Mouse (Mus musculus) kidney, adult 2 months (tissue): Measurements from ENCODE around the gene Tenm3. TPM values are rescaled to one million over a fixed set of nuclear protein-coding genes. Genes with fewer than 3 reads are reported as not detected.

ENCODE experiments used
- DNase-seq: peaks from one replicate; pipeline ENCODE4 v3.0.0; 2021
- H3K27ac ChIP-seq: fragments of 200-500 bp; 2 replicates; pipeline ENCODE4 v1.5.1; 2012; ENCODE audit warnings: low read depth, low read length, control low read depth, inconsistent platforms; ENCODE audit not compliant: insufficient read depth
- H3K27me3 ChIP-seq: fragments of 200-500 bp; replicated peaks from 2 replicates; pipeline ENCODE4 v1.6.1; 2012; ENCODE audit warnings: mild to moderate bottlenecking, moderate library complexity, low read length, inconsistent platforms; ENCODE audit not compliant: control insufficient read depth, insufficient read depth
- H3K36me3 ChIP-seq: fragments of 200-500 bp; 2 replicates; pipeline ENCODE4 v1.6.1; 2012; ENCODE audit warnings: mild to moderate bottlenecking, moderate library complexity, low read length, inconsistent platforms; ENCODE audit not compliant: control insufficient read depth, insufficient read depth
- H3K4me1 ChIP-seq: fragments of 200-500 bp; 2 replicates; pipeline ENCODE4 v1.6.1; 2011; ENCODE audit warnings: low read length; ENCODE audit not compliant: control insufficient read depth, insufficient read depth
- H3K4me3 ChIP-seq: fragments of 200-500 bp; 2 replicates; pipeline ENCODE4 v1.5.1; 2011; ENCODE audit warnings: mild to moderate bottlenecking, low read depth, low read length, control low read depth; ENCODE audit not compliant: insufficient read depth
- CTCF ChIP-seq: fragments of 200-500 bp; conservative IDR thresholded peaks from 2 replicates; pipeline ENCODE4 v1.5.1; 2011; ENCODE audit warnings: low read depth, mild to moderate bottlenecking, control low read depth, low read length, moderate library complexity, mixed read lengths; ENCODE audit not compliant: insufficient read depth, insufficient read length
- POLR2A ChIP-seq: fragments of 200-500 bp; IDR thresholded peaks from one replicate; pipeline ENCODE4 v1.6.1; 2011; ENCODE audit warnings: low read depth, low read length, control low read depth
- WGBS: fragments of 180-500 bp; shearing (Covaris S2); methylation state at CpG from one replicate; pipeline ENCODE4 v1.1.7; 2018; 5-methylcytosine and 5-hydroxymethylcytosine counted together
- polyA plus RNA-seq: library from polyadenylated mRNA; depleted of rRNA; stranded (reverse); fragments of >200 nt; gene quantifications from 2 replicates; pipeline ENCODE4 v1.2.3, GENCODE M21; 2012

Gene Tenm3
- polyA plus RNA-seq, 1 experiment, result 2.0 TPM

DNA sequence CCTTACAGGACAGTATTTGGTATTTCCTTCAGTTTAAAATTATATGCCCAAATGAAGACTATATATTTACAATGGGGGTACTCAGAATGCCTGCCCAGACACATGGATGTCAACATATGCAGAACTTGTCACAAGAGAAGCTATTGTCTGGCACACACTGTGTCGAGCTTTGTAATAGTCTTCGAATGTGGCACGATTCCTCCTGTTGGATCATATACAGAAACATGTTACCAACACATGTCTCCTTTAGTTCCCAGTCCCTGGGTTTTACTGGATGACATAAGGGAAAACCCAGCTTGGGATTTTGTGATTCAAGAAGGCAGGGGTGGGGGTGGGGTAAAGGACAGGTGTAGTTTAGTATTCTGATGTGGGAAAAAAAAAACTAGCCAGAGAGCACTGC is 524.1 kb downstream of the Tenm3 start:
- WGBS, result 96% methylated on average over 3 of the region's 3 CpGs
- H3K4me1 ChIP-seq, result no peaks in the 10 kb centered on the region
- H3K4me3 ChIP-seq, result no peak overlapping the region
- no peaks in the 10 kb centered on the region for H3K36me3 ChIP-seq
- H3K27ac ChIP-seq, result no peak overlapping the region
- TF ChIP-seq CTCF (no peak), POLR2A (no peak)
- no peak for DNase-seq
- H3K27me3 ChIP-seq, result no peaks in the 10 kb centered on the region

GRCm38 (mm10) chr8:48317498-48317897 is 526.3 kb downstream of the Tenm3 start:
- TF ChIP-seq CTCF (no peak), POLR2A (no peak)
- Histone ChIP-seq H3K4me3 (no peak overlapping the region), H3K27me3 (no peaks in the 10 kb centered on the region), H3K4me1 (no peaks in the 10 kb centered on the region), H3K27ac (no peak overlapping the region), H3K36me3 (no peaks in the 10 kb centered on the region)
- WGBS, result 89% methylated on average over 10 of the region's 10 CpGs
- no peak for DNase-seq

DNA sequence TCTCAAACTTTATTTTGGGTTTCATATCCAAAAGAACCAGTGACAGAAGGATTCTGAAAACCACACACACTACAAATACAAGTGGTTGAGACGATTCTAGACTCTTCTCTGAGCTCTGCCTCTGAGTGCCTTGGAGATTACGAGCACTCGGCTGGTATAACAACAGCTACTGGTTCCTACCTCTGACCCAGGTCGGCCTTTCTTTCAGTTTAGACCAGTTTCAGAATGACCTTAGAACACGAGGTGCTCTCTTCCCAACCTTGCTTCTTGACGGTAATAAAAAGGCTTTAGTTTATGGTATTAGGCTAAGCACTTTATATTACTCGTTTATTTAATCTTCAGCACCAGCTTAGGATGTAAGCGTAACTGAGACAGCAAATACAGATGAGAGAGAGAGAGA is 528.1 kb downstream of the Tenm3 start:
- H3K36me3 ChIP-seq, result no peaks in the 10 kb centered on the region
- TF ChIP-seq CTCF, result no peak
- TF ChIP-seq POLR2A, result no peak
- no peak overlapping the region for H3K4me3 ChIP-seq
- no peak overlapping the region for H3K27ac ChIP-seq
- DNase-seq, result no peak
- H3K4me1 ChIP-seq, result no peaks in the 10 kb centered on the region
- WGBS, result 78% methylated on average over 8 of the region's 8 CpGs
- H3K27me3 ChIP-seq, result no peaks in the 10 kb centered on the region

DNA sequence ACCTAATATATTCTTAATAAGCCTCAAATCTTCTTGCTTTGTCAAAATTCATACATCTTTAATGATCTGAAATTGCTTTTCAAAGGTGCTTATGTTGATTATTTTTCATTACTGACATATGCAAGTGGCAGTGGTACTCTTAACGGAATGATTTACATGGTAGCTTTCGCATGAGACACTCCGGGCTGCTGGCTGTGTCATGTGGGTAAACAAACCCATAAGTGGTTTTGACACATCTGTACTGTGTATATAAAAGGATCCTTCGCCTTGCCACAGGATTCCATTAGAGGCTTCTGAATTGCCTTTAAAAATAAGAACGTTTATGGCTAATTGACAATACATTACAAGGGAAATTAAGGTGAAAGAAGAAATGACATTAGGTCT is 529.8 kb downstream of the Tenm3 start:
- Histone ChIP-seq H3K4me1 (no peaks in the 10 kb centered on the region), H3K4me3 (no peak overlapping the region), H3K27ac (no peak overlapping the region), H3K36me3 (no peaks in the 10 kb centered on the region), H3K27me3 (no peaks in the 10 kb centered on the region)
- WGBS, result 80% methylated on average over 5 of the region's 5 CpGs
- TF ChIP-seq CTCF (no peak), POLR2A (no peak)
- DNase-seq, result no peak

DNA sequence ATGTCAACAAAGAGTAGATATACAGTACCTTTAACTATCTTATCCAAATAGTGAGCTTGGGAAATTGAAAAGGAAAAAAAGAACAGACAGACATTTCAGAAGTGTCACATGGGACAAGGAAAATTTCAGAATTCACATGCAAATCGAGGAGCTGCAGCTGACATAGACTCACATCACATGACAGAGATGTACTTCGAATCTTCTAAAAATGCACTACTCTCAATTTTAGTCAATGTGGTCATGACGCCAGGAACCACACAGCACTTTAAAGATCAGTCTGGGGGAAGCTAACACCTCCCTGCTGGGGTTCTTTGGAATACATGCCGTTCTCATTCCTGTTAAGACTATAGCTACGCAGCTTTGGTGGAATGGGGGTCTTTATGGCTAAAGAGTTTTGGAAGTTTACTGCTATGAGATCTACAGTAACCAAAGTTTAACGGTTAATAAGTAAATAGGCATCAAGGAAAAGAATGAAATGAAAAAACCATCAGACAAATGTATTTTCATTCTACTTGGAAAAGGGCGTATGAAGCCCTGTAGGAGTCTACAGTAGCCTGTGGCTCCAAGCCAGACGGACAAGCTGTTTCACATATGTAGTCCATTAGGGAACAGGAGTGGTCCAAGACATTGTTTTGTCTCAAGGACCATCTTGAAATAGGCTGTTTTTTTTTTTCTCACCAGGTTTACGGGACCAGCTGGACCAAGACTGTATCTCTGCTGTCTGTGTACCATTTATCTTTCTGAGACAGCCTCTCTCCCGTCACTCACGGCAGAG is 530.4 kb downstream of the Tenm3 start:
- DNase-seq, result no peak
- TF ChIP-seq CTCF (no peak), POLR2A (no peak)
- H3K27ac ChIP-seq, result no peak overlapping the region
- WGBS, result 91% methylated on average over 11 of the region's 11 CpGs
- H3K27me3 ChIP-seq, result no peaks in the 10 kb centered on the region
- H3K36me3 ChIP-seq, result no peaks in the 10 kb centered on the region
- no peak overlapping the region for H3K4me3 ChIP-seq
- H3K4me1 ChIP-seq, result no peaks in the 10 kb centered on the region

DNA sequence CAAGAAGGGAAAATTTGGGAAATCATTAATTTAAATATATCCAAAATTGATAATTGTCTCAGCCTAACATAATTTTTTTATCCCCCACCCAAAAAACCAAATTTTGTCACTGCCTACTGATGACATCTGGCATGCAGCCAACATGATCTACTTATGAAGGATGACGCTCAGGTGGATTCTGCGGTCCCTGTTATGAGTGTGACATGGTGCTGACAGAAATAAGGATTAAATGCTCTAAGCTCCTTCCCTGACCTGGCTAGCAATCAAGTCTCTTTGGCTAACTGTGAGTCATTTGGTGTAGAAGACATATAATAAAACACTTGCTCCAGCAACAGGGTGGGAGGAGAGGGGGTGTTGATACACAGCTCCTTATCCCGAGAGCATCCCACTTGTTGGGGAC is 532.0 kb downstream of the Tenm3 start:
- 81% methylated on average over 3 of the region's 3 CpGs for WGBS
- H3K36me3 ChIP-seq, result no peaks in the 10 kb centered on the region
- TF ChIP-seq CTCF (no peak), POLR2A (no peak)

DNA sequence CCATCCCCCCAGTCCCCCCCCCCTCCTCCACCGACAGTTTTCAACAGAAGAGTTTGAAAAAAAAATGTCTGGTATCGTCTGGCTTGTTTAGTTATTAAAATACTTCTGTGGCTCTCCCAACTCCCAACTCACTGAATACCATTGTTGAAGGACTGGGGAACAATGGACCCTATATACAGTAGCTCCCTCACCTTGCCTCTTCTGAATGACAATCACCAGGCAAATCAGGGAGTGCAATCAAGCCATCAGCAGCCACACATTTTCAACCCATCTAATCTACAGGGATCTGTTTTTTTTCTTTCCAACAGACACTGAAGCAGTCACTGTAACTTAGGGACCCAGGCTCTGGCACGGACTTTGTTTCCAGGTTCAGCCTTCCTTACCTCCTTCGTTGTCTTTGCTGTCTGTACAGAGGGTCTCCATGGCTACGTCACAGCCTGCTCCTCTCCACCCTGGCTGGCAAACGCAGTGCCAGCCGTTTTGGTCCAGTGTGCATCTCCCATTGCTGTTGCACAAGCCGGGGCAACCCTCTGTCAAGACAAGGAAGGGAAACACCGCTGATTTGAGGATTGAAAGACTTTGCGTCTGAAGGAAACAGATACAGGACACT is 533.4 kb downstream of the Tenm3 start:
- DNase-seq, result no peak
- H3K36me3 ChIP-seq, result no peaks in the 10 kb centered on the region
- no peaks in the 10 kb centered on the region for H3K27me3 ChIP-seq
- TF ChIP-seq CTCF (no peak), POLR2A (no peak)
- 67% methylated on average over 10 of the region's 10 CpGs for WGBS
- no peak overlapping the region for H3K27ac ChIP-seq
- H3K4me1 ChIP-seq, result no peaks in the 10 kb centered on the region
- no peak overlapping the region for H3K4me3 ChIP-seq

More for the DNA sequence above, 532.0 kb downstream of the Tenm3 start:
- Histone ChIP-seq H3K27ac (no peak overlapping the region), H3K27me3 (no peaks in the 10 kb centered on the region), H3K4me3 (no peak overlapping the region), H3K4me1 (no peaks in the 10 kb centered on the region)
- DNase-seq, result no peak
